Comparison of ENCODE assay signal across 7 mouse cellular contexts in the genomic region with DNA sequence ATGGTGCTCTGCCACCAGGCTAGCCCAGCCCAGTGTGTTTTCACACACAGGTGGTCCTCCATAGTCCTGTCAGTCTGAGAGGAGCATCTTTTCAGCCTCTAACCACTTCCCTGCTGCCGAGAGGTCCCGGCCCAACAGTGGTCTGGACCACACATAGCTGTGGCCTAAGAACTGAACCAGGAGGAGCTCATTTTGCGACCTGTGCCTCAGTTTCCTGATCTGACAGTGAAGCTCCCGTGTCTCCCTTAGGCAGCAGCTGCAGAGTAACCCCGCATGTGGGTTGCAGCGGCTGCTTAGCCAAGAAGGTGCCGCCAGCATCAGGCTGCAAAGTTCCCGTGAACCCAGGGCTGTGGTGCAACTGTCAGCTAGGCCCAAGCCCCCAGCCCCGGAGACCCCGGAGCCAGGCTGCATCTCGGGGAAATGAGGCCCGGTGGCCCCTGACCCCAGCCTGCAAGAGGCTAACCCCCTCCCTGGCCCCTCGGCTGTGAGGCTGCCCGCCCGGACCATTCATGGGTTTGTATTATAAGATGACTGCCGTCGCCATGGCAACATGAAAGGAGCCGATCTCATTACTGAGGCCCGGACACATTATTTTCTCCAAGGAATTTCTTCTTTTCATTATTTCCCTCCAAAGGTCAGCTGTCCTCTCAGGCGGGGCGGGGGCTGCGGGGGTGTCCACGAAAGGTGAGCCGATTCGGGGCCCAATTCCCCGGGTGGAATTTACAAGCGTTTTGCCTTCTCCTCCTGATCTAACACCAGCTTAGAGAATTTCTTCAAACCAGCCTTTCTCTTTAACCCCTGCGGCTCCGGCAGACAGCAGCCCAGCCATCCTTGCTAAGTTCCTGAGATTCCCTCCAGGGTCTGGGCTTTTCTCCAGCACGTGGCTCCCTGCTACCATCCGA.
DNase-seq lines count a peak whose midpoint lies in the region; ATAC-seq lines count a peak whose summit lies in the region.

No protein-coding gene starts in this region.

- H3K27me3 ChIP-seq in lung, embryonic 16.5 days (ENCODE audit: control insufficient read depth, insufficient read depth, low read depth, low read length), result no peaks in the 10 kb centered on the region
- no peaks in the 10 kb centered on the region for H3K27me3 ChIP-seq in forebrain, embryonic 11.5 days (ENCODE audit: control insufficient read depth, insufficient read depth, low read length)
- H3K27me3 ChIP-seq in intestine, embryonic 16.5 days (replicated peaks; ENCODE audit: control insufficient read depth, insufficient read depth, low read length), result no peaks in the 10 kb centered on the region; the same call in 1 of the 2 replicates
- peaks cover 10% of the 10 kb centered on the region; the same call in 1 of the 2 replicates for H3K27me3 ChIP-seq in midbrain, embryonic 12.5 days

- no peak for DNase-seq in lung, postnatal 25 days (ENCODE audit: low spot score)
- DNase-seq in forebrain, embryonic 11.5 days (ENCODE audit: low spot score), result peak; percentile 95
- peak; percentile 71 for DNase-seq in yolk sac, embryonic 10.5 days (ENCODE audit: low spot score)
- DNase-seq in urinary bladder, postnatal 36 days (ENCODE audit: low spot score in 2 of 2), result no peak

- peaks cover 31% of the 10 kb centered on the region for H3K4me1 ChIP-seq in lung, embryonic 16.5 days (replicated peaks; ENCODE audit: control insufficient read depth, insufficient read depth, low read length)
- peaks cover 53% of the 10 kb centered on the region for H3K4me1 ChIP-seq in forebrain, embryonic 11.5 days (replicated peaks; ENCODE audit: control insufficient read depth, insufficient read depth, low read length)
- H3K4me1 ChIP-seq in intestine, embryonic 16.5 days (ENCODE audit: control insufficient read depth, insufficient read depth, low read length), result peaks cover 47% of the 10 kb centered on the region
- H3K4me1 ChIP-seq in midbrain, embryonic 12.5 days, result peaks cover 76% of the 10 kb centered on the region

- peak overlapping the region; percentile 30 for H3K4me3 ChIP-seq in lung, embryonic 16.5 days (ENCODE audit: low read length)
- H3K4me3 ChIP-seq in forebrain, embryonic 11.5 days (ENCODE audit: low read depth, low read length), result peak overlapping the region; percentile 22; the same call in 1 of the 2 replicates
- peak overlapping the region; percentile 20; the same call in 1 of the 2 replicates for H3K4me3 ChIP-seq in intestine, embryonic 16.5 days (ENCODE audit: low read length)
- H3K4me3 ChIP-seq in midbrain, embryonic 12.5 days, result peak overlapping the region; percentile 30

- peak overlapping the region; percentile 50 for H3K4me2 ChIP-seq in lung, embryonic 16.5 days (ENCODE audit: low read depth, low read length)
- H3K4me2 ChIP-seq in forebrain, embryonic 11.5 days (ENCODE audit: low read depth, low read length, severe bottlenecking), result peak overlapping the region; percentile 55
- H3K4me2 ChIP-seq in intestine, embryonic 16.5 days (ENCODE audit: low read depth, low read length), result peak overlapping the region; percentile 49
- H3K4me2 ChIP-seq in midbrain, embryonic 12.5 days (replicated peaks), result peak overlapping the region; percentile 51

- no peak overlapping the region for H3K27ac ChIP-seq in lung, embryonic 16.5 days (ENCODE audit: low read length)
- H3K27ac ChIP-seq in forebrain, embryonic 11.5 days (ENCODE audit: low read depth, low read length), result peak overlapping the region; percentile 83
- H3K27ac ChIP-seq in intestine, embryonic 16.5 days (ENCODE audit: low read length), result no peak overlapping the region
- H3K27ac ChIP-seq in midbrain, embryonic 12.5 days (replicated peaks), result peak overlapping the region; percentile 95

- peak overlapping the region; percentile 14; the same call in 1 of the 2 replicates for H3K9ac ChIP-seq in lung, embryonic 16.5 days (ENCODE audit: low read length)
- H3K9ac ChIP-seq in forebrain, embryonic 11.5 days (ENCODE audit: low read length), result peak overlapping the region; percentile 53
- 0 out of 2 replicates have a peak overlapping the region, but pooled peaks have one; percentile 20 for H3K9ac ChIP-seq in intestine, embryonic 16.5 days (ENCODE audit: low read depth, low read length)
- peak overlapping the region; percentile 32; the same call in 1 of the 2 replicates for H3K9ac ChIP-seq in midbrain, embryonic 12.5 days (replicated peaks)

- WGBS in lung, embryonic 16.5 days, result 6% methylated on average over 31 of the region's 31 CpGs
- WGBS in forebrain, embryonic 11.5 days, result under 1% methylated on average over 31 of the region's 31 CpGs
- WGBS in intestine, embryonic 16.5 days, result 7% methylated on average over 31 of the region's 31 CpGs
- 1% methylated on average over 31 of the region's 31 CpGs for WGBS in midbrain, embryonic 12.5 days

- ATAC-seq in lung, embryonic 16.5 days (ENCODE audit: low read depth), result no peak
- peak; percentile 82 for ATAC-seq in forebrain, embryonic 11.5 days (replicated peaks; ENCODE audit: low FRiP score)
- peak; percentile 35; the same call in 1 of the 2 replicates for ATAC-seq in intestine, embryonic 16.5 days
- ATAC-seq in midbrain, embryonic 12.5 days (ENCODE audit: low FRiP score, low read depth), result peak; percentile 78

- no peaks in the 10 kb centered on the region for H3K36me3 ChIP-seq in lung, embryonic 16.5 days (ENCODE audit: control insufficient read depth, insufficient read depth, low read length)
- H3K36me3 ChIP-seq in forebrain, embryonic 11.5 days (ENCODE audit: control insufficient read depth, insufficient read depth, low read length), result no peaks in the 10 kb centered on the region; the same call in 1 of the 2 replicates
- no peaks in the 10 kb centered on the region for H3K36me3 ChIP-seq in intestine, embryonic 16.5 days (ENCODE audit: control insufficient read depth, insufficient read depth, low read length)
- H3K36me3 ChIP-seq in midbrain, embryonic 12.5 days, result no peaks in the 10 kb centered on the region

- no peaks in the 10 kb centered on the region for H3K9me3 ChIP-seq in lung, embryonic 16.5 days (ENCODE audit: control insufficient read depth, low read length)
- H3K9me3 ChIP-seq in forebrain, embryonic 11.5 days (ENCODE audit: control insufficient read depth, low read length), result no peaks in the 10 kb centered on the region
- H3K9me3 ChIP-seq in intestine, embryonic 16.5 days (ENCODE audit: control insufficient read depth, low read length), result no peaks in the 10 kb centered on the region
- H3K9me3 ChIP-seq in midbrain, embryonic 12.5 days, result no peaks in the 10 kb centered on the region

Comparison
In these comparisons a context has a peak if more than half of its experiments do, and no peak if none do; other contexts are left out.
1. H3K27ac ChIP-seq: peak in forebrain, embryonic 11.5 days (single experiment) and midbrain, embryonic 12.5 days (single experiment); none in lung, embryonic 16.5 days (single experiment) and intestine, embryonic 16.5 days (single experiment).
2. DNase-seq: peak in forebrain, embryonic 11.5 days (single experiment) and yolk sac, embryonic 10.5 days (single experiment); none in lung, postnatal 25 days (single experiment) and urinary bladder, postnatal 36 days (0 of 2).
3. Peak in every context shown above with its lines, with median percentiles within 50 percentile points of each other: H3K4me2 ChIP-seq, H3K4me3 ChIP-seq and H3K9ac ChIP-seq.